Mouse (Mus musculus) right cerebral cortex, adult 18-20 months (tissue): ENCODE measurements at regions not wholly inside any gene's neighbourhood (a gene's known extent, or its start where the extent isn't known, plus 50 kb on each side); places are given as distances from the start of the nearest gene placed in this dataset.
"Not testable (repeated sequence)": the region's sequence is repeated elsewhere in the genome, so short reads cannot be mapped to it uniquely, and the experiment has no call there.

ENCODE experiments used
- DNase-seq: peaks from one replicate; pipeline ENCODE4 v3.0.0; 2022; ENCODE audit warnings: mixed read lengths

- DNase-seq, result peak; percentile 79
Observed at GRCm38 (mm10) chr3:22551516-22551915, 475.1 kb downstream of the Tbl1xr1 start.

- no peak for DNase-seq
Observed at GRCm38 (mm10) chr3:22559556-22559955, 483.1 kb downstream of the Tbl1xr1 start.

DNA sequence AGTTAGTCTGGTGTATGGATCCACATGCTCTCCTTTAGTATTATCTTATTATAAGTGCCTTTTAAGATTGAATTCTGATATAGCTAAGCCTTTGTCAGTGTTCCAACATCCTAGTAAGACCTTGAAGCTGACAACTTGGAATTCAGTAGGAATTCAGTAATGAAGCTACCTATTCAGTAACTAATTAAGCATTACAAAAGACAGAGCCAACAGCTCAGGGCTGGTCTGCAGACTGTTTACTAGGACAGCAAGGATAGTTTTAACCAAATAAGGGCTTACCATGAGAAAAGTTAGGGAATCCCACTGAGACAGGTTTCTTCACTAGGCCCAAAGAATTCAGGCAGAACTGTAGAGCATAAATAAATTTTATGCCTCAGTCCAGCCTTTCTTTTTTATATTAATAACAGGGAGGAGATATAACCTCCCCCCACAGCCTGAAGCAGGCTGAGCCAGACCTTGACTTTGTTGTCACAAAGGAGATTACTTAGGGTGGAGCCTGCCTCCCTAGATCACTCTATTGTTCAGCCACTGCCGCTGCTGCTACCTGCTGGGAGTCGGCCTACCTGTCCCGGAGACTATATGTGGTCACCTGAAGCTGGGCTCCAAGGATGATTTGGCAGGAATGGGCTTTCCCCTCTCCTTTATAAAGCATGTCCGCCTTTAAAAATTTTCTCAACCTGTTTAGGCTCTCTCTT, 484.2 kb downstream of the Tbl1xr1 start:
- not testable (repeated sequence) for DNase-seq
